Mouse (Mus musculus): ENCODE results near the gene Iqcf3. TPM values are rescaled to one million over a fixed set of nuclear protein-coding genes. Genes with fewer than 3 reads are reported as not detected.

Gene Iqcf3
- polyA plus RNA-seq, 1 experiment, result not detected

DNA sequence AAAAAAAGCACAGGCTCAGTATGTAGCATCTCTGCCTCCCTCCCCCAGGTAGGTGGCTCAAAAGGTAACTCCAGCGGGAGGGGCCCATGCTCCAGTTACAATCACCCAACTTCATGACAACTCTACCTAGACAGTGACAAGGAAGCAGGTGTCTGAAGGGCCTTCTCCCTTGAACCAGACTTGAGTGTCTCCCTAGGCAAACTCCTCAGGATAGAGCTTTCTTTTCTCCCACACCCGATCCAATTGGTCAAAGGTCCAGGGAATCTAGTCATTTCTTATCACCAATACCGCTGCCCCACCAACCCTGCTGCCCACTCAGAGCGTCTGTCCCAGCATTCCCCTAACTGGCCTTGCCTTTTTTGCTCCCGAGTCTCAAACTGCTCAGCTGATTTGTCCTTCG, 94.7 kb downstream of the Iqcf3 start:
- TF ChIP-seq POLR2A (IDR thresholded peaks at IDR 0.05; ENCODE audit: borderline replicate concordance, control insufficient read depth, low read depth, low read length) (no peak), CTCF (IDR thresholded peaks at IDR 0.05; ENCODE audit: control insufficient read depth, insufficient read depth, low read length) (no peak)
- H3K4me3 ChIP-seq (replicated peaks; ENCODE audit: control insufficient read depth, low read depth, low read length), result no peak overlapping the region
- no peak overlapping the region for H3K27ac ChIP-seq (ENCODE audit: control insufficient read depth, insufficient read depth, low read depth, low read length, poor library complexity)
- WGBS, result 77% methylated on average over 6 of the region's 6 CpGs
- no peaks in the 10 kb centered on the region for H3K4me1 ChIP-seq (ENCODE audit: control insufficient read depth, insufficient read depth, low read length)

GRCm38 (mm10) chr9:106465571-106466200, 95.7 kb downstream of the Iqcf3 start, which contains the start of gene Gpr62:
Gene Gpr62, minus strand, starts transcription at chr9:106465938.
- Histone ChIP-seq H3K4me1 (ENCODE audit: control insufficient read depth, insufficient read depth, low read length) (no peaks in the 10 kb centered on the region), H3K4me3 (replicated peaks; ENCODE audit: control insufficient read depth, low read depth, low read length) (no peak within 1 kb of the TSS), H3K27ac (ENCODE audit: control insufficient read depth, insufficient read depth, low read depth, low read length, poor library complexity) (no peak within 1 kb of the TSS)
- 28% methylated on average over 26 of the region's 26 CpGs for WGBS
- TF ChIP-seq POLR2A (IDR thresholded peaks at IDR 0.05; ENCODE audit: borderline replicate concordance, control insufficient read depth, low read depth, low read length), result no peak
- TF ChIP-seq CTCF (IDR thresholded peaks at IDR 0.05; ENCODE audit: control insufficient read depth, insufficient read depth, low read length), result no peak

DNA sequence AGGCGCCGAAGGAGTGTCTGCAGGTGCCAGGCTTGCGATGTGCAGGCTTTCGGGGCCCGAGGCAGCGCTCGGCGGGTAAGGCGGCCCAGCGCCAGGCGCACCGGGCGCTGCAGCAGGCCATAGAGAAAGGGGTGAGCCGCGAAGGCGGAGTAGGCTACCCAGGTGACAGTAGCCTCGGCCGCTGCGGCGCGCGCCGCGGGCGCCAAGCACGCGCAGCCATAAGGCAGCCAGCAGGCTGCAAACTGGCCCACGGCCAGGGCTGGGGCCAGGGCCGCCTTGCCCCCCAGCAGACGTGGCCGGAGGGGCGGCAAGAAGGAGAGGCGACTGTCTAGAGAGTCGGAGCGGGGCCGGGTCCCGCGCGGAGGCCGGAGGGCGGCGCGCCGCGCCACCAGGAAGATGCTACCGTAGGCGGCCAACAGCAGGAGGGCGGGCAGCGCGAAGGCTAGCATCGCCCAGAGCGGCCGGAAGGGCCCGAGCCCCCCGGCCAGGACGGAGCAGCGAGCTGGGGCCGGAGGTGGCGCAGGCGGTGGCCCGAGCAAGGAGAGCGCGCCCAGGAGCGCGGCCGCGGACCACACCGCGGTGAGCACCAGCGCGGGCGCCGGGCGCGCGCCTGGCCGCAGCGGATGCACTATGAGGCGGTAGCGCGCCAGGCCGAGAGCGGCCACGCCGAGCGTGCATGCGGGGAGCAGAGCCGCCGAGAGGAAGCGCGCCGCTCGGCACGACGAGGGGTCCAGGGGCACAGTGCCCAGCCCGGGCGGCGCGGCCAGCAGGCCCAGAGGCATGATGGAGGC, 96.5 kb downstream of the Iqcf3 start:
- H3K4me1 ChIP-seq (ENCODE audit: control insufficient read depth, insufficient read depth, low read length), result no peaks in the 10 kb centered on the region
- TF ChIP-seq CTCF (IDR thresholded peaks at IDR 0.05; ENCODE audit: control insufficient read depth, insufficient read depth, low read length) (no peak), POLR2A (IDR thresholded peaks at IDR 0.05; ENCODE audit: borderline replicate concordance, control insufficient read depth, low read depth, low read length) (no peak)
- WGBS, result 2% methylated on average over 99 of the region's 99 CpGs
- H3K4me3 ChIP-seq (replicated peaks; ENCODE audit: control insufficient read depth, low read depth, low read length), result no peak overlapping the region
- H3K27ac ChIP-seq (ENCODE audit: control insufficient read depth, insufficient read depth, low read depth, low read length, poor library complexity), result no peak overlapping the region

DNA sequence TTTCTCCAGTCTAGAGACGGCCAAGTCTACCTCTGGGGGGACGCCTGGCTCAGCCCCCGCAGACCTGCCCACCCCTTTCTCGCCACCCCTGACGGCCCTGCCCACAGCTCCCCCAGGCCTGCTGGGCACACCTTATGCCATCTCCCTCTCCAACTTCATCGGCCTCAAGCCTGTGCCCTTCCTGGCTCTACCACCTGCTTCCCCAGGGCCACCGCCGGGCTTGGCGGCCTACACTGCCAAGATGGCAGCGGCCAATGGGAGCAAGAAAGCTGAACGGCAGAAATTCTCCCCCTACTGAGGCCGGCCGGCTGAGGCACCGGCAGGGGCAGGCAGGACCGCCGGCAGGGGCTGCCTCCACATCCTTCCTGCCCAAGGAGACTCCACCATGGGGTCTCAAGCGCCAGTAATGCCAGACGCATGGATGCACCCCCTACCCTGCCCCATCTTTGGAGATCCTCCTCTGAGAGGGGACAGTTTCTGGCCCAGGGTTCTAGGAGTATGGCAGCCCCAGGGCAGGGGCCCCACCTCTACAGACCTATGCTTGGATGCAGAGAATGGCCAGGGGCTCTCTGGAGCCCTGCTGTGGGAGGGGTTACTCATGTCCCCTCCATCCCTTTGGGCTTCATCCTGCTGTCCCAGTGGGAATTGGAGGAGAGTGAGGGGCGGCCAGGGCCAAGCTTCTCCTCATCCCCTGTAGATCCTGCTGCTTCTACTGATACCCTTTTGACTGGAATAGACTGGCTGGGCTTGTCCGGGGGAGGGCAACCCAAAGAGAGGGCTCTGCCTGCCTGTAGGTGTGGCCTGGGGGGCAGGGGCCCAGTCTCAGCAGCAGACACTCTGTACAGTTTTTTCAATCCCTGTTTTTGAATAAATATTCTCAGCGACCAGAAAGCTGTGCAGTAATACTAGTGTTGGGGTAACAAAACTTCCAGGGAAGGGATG, 98.0 kb downstream of the Iqcf3 start:
- H3K4me1 ChIP-seq (ENCODE audit: control insufficient read depth, insufficient read depth, low read length), result no peaks in the 10 kb centered on the region
- no peak overlapping the region for H3K4me3 ChIP-seq (replicated peaks; ENCODE audit: control insufficient read depth, low read depth, low read length)
- 86% methylated on average over 21 of the region's 21 CpGs for WGBS
- H3K27ac ChIP-seq (ENCODE audit: control insufficient read depth, insufficient read depth, low read depth, low read length, poor library complexity), result no peak overlapping the region; the same call in 1 of the 2 replicates
- no peak for TF ChIP-seq POLR2A (IDR thresholded peaks at IDR 0.05; ENCODE audit: borderline replicate concordance, control insufficient read depth, low read depth, low read length)
- TF ChIP-seq CTCF (IDR thresholded peaks at IDR 0.05; ENCODE audit: control insufficient read depth, insufficient read depth, low read length), result no peak

DNA sequence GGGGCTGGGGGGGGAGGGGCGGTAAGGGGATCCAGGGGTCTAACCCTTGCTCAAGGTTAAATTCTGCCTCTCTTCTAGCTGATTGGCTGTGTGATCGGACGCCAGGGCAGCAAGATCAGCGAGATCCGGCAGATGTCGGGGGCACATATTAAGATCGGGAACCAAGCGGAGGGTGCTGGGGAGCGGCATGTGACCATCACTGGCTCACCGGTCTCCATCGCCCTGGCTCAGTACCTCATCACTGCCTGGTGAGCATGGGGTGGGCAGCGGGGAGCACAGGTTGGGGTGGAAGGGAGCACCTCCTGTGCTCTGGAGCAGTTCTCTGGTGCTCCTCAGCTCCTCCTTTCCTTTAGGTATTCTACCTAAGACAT, 99.0 kb downstream of the Iqcf3 start:
- WGBS, result 90% methylated on average over 12 of the region's 12 CpGs
- no peaks in the 10 kb centered on the region for H3K4me1 ChIP-seq (ENCODE audit: control insufficient read depth, insufficient read depth, low read length)
- H3K4me3 ChIP-seq (replicated peaks; ENCODE audit: control insufficient read depth, low read depth, low read length), result no peak overlapping the region
- TF ChIP-seq CTCF (IDR thresholded peaks at IDR 0.05; ENCODE audit: control insufficient read depth, insufficient read depth, low read length), result no peak
- TF ChIP-seq POLR2A (IDR thresholded peaks at IDR 0.05; ENCODE audit: borderline replicate concordance, control insufficient read depth, low read depth, low read length), result no peak
- no peak overlapping the region for H3K27ac ChIP-seq (ENCODE audit: control insufficient read depth, insufficient read depth, low read depth, low read length, poor library complexity)

DNA sequence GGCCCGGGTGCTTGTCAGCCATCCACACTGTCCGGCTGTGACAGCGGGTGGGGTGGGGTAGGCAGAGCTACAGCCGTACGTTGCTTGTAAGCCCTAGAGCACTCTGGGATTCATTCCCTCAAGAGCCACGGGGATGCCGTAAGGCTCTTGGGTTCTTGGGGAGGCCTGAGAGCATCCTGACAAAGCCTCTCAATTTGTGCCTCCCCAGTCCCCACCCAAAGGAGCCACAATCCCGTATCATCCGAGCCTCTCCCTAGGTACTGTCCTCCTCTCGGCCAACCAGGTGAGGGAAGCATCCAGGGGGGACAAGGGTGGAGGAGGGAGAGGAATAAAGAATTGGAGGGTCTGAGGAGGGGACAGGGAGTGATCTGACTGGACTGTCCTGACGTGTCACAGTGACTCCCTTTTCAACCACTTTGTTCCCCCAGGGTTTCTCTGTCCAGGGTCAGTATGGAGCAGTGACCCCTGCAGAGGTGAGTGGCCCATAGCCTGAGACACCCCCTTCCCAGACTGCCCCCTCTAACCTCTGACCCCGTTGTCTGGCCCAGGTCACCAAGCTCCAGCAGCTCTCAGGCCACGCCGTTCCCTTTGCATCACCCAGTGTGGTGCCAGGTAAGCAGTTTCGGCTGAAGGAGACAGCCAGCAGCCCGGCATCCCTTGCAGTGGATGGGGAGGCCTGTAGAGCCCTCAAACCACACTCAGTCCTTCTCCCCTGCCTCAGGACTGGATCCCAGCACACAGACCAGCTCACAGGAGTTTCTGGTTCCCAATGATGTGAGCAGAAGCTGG, 99.6 kb downstream of the Iqcf3 start:
- H3K27ac ChIP-seq (ENCODE audit: control insufficient read depth, insufficient read depth, low read depth, low read length, poor library complexity), result no peak overlapping the region
- WGBS, result 87% methylated on average over 16 of the region's 16 CpGs
- TF ChIP-seq POLR2A (IDR thresholded peaks at IDR 0.05; ENCODE audit: borderline replicate concordance, control insufficient read depth, low read depth, low read length) (no peak), CTCF (IDR thresholded peaks at IDR 0.05; ENCODE audit: control insufficient read depth, insufficient read depth, low read length) (no peak)
- H3K4me1 ChIP-seq (ENCODE audit: control insufficient read depth, insufficient read depth, low read length), result no peaks in the 10 kb centered on the region
- no peak overlapping the region for H3K4me3 ChIP-seq (replicated peaks; ENCODE audit: control insufficient read depth, low read depth, low read length)

GRCm38 (mm10) chr9:106461026-106461415, 100.4 kb downstream of the Iqcf3 start:
- WGBS, result 91% methylated on average over 9 of the region's 9 CpGs
- no peak overlapping the region for H3K27ac ChIP-seq (ENCODE audit: control insufficient read depth, insufficient read depth, low read depth, low read length, poor library complexity)
- H3K4me1 ChIP-seq (ENCODE audit: control insufficient read depth, insufficient read depth, low read length), result no peaks in the 10 kb centered on the region
- no peak for TF ChIP-seq CTCF (IDR thresholded peaks at IDR 0.05; ENCODE audit: control insufficient read depth, insufficient read depth, low read length)
- no peak for TF ChIP-seq POLR2A (IDR thresholded peaks at IDR 0.05; ENCODE audit: borderline replicate concordance, control insufficient read depth, low read depth, low read length)
- no peak overlapping the region for H3K4me3 ChIP-seq (replicated peaks; ENCODE audit: control insufficient read depth, low read depth, low read length)

All from bone marrow, adult 2 months (tissue).